Mouse (Mus musculus) liver, embryonic 15.5 days (tissue): ENCODE measurements around the gene Vps53. TPM values are rescaled to one million over a fixed set of nuclear protein-coding genes. Genes with fewer than 3 reads are reported as not detected.

Experiments
- ATAC-seq: fragments of 200-750 bp; cut with Nextera tagmentation; 2 replicates; pipeline ENCODE4 v1.8.0; 2017; ENCODE audit warnings: moderate number of reproducible peaks, mild to moderate bottlenecking, moderate library complexity; ENCODE audit not compliant: insufficient read depth
- H3K27ac ChIP-seq: fragments of 300-500 bp; sonication (generic); replicated peaks from 2 replicates; pipeline ENCODE4 v1.5.1; 2015; ENCODE audit warnings: mild to moderate bottlenecking, inconsistent platforms
- H3K27me3 ChIP-seq: fragments of 300-500 bp; sonication (generic); 2 replicates; pipeline ENCODE4 v1.6.1; 2015; ENCODE audit warnings: mild to moderate bottlenecking, inconsistent platforms
- H3K36me3 ChIP-seq: fragments of 300-500 bp; sonication (generic); replicated peaks from 2 replicates; pipeline ENCODE4 v1.6.1; 2015; ENCODE audit warnings: moderate library complexity, mild to moderate bottlenecking, inconsistent platforms
- H3K4me1 ChIP-seq: fragments of 300-500 bp; sonication (generic); replicated peaks from 2 replicates; pipeline ENCODE4 v1.6.1; 2015; ENCODE audit warnings: inconsistent platforms
- H3K4me2 ChIP-seq: fragments of 300-500 bp; sonication (generic); 2 replicates; pipeline ENCODE4 v1.6.1; 2015; ENCODE audit warnings: moderate library complexity, mild to moderate bottlenecking, inconsistent platforms
- H3K4me3 ChIP-seq: fragments of 300-500 bp; sonication (generic); replicated peaks from 2 replicates; pipeline ENCODE4 v1.5.1; 2015; ENCODE audit warnings: mild to moderate bottlenecking, inconsistent platforms
- H3K9ac ChIP-seq: fragments of 300-500 bp; sonication (generic); 2 replicates; pipeline ENCODE4 v1.6.1; 2015; ENCODE audit warnings: moderate library complexity, mild to moderate bottlenecking, inconsistent platforms
- H3K9me3 ChIP-seq: fragments of 300-500 bp; sonication (generic); replicated peaks from 2 replicates; pipeline ENCODE4 v1.6.1; 2016; ENCODE audit warnings: inconsistent platforms
- WGBS: fragments of 180-500 bp; shearing (Covaris S2); methylation state at CpG from one replicate; pipeline ENCODE4 v1.1.7; 2015; ENCODE audit warnings: mixed read lengths; ENCODE audit not compliant: insufficient replicate concordance; 5-methylcytosine and 5-hydroxymethylcytosine counted together
- polyA plus RNA-seq: library from polyadenylated mRNA; unstranded; fragments of >200 nt; fragmentation: Nextera tagmentation; extraction: Ambion mirVana; gene quantifications from 2 replicates; pipeline ENCODE4 v1.2.1, GENCODE M21; 2015

The Vps53 gene
- polyA plus RNA-seq, 1 experiment from 2014 or later: 13.5 TPM

GRCm38 (mm10) chr11:76145169-76145568 lies 34.3 kb downstream of the Vps53 start:
- Histone ChIP-seq H3K4me2 (no peak overlapping the region), H3K27ac (no peak overlapping the region), H3K9me3 (no peaks in the 10 kb centered on the region), H3K4me1 (no peaks in the 10 kb centered on the region), H3K27me3 (no peaks in the 10 kb centered on the region), H3K4me3 (no peak overlapping the region), H3K36me3 (no peaks in the 10 kb centered on the region), H3K9ac (no peak overlapping the region)
- 86% methylated on average over 1 of the region's 1 CpGs for WGBS
- no peak for ATAC-seq

DNA sequence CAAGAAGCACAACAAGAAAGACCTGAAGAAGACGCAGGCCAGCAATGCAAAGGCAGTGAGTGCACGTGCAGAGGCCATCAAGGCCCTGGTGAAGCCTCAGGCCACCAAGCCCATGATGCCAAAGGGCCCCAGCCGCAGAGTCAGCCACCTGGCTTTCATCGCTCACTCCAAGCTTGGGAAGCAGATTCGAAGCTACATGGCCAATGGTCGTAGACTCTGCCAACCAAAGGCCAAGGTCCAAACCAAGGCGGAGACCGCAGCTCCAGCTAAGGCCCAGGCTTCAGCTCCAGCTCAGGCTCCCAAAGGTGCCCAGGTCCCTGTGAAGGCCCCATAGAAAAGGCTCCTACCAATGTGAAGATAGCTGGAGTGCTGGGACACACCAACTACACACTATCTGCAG lies 35.1 kb downstream of the Vps53 start:
- H3K27ac ChIP-seq: no peak overlapping the region
- ATAC-seq: no peak

GRCm38 (mm10) chr11:76137996-76138395 lies 41.5 kb downstream of the Vps53 start:
- Histone ChIP-seq H3K9ac (no peak overlapping the region), H3K4me3 (no peak overlapping the region), H3K4me2 (no peak overlapping the region), H3K4me1 (no peaks in the 10 kb centered on the region), H3K27ac (no peak overlapping the region), H3K9me3 (no peaks in the 10 kb centered on the region), H3K36me3 (peaks cover 16% of the 10 kb centered on the region), H3K27me3 (no peaks in the 10 kb centered on the region)
- no peak for ATAC-seq
- 60% methylated on average over 3 of the region's 3 CpGs for WGBS

More for the DNA sequence above, 35.1 kb downstream of the Vps53 start:
- H3K4me2 ChIP-seq: no peak overlapping the region
- H3K27me3 ChIP-seq: no peaks in the 10 kb centered on the region
- no peaks in the 10 kb centered on the region for H3K9me3 ChIP-seq
- H3K4me3 ChIP-seq: no peak overlapping the region
- WGBS: 81% methylated on average over 8 of the region's 8 CpGs
- no peaks in the 10 kb centered on the region for H3K36me3 ChIP-seq
- no peaks in the 10 kb centered on the region for H3K4me1 ChIP-seq
- H3K9ac ChIP-seq: no peak overlapping the region

GRCm38 (mm10) chr11:76135641-76136437 lies 43.6 kb downstream of the Vps53 start:
- H3K4me1 ChIP-seq: no peaks in the 10 kb centered on the region
- no peaks in the 10 kb centered on the region for H3K27me3 ChIP-seq
- no peak overlapping the region for H3K4me3 ChIP-seq
- no peak overlapping the region for H3K27ac ChIP-seq
- no peak overlapping the region for H3K9ac ChIP-seq
- H3K9me3 ChIP-seq: no peaks in the 10 kb centered on the region
- H3K4me2 ChIP-seq: no peak overlapping the region
- WGBS: 67% methylated on average over 7 of the region's 7 CpGs
- H3K36me3 ChIP-seq: peaks cover 19% of the 10 kb centered on the region
- no peak for ATAC-seq

DNA sequence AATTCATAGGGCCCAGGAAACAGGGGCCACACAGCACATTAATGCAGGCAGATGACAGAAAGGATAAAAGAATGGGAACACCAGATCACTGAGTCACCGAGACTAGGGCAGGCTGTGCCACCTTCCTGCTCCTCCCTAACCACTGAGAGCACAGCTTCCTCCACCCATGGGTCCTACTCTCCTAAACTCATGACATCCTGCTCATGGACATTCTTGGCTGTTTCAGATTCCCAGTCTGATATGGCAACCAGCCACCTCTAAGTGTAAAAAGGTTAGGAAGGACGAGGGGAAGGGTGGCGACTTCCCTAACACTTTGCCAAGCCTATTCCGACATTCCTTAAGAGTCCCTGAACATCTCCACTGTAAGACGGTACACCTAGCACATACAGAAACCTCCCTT lies 48.6 kb downstream of the Vps53 start:
- no peak overlapping the region for H3K9ac ChIP-seq
- ATAC-seq: no peak
- H3K36me3 ChIP-seq: peaks cover 17% of the 10 kb centered on the region
- no peaks in the 10 kb centered on the region for H3K9me3 ChIP-seq
- H3K27ac ChIP-seq: no peak overlapping the region
- H3K4me2 ChIP-seq: no peak overlapping the region
- H3K4me1 ChIP-seq: no peaks in the 10 kb centered on the region; the same call in 1 of the 2 replicates
- no peaks in the 10 kb centered on the region for H3K27me3 ChIP-seq
- 47% methylated on average over 5 of the region's 5 CpGs for WGBS
- H3K4me3 ChIP-seq: no peak overlapping the region

GRCm38 (mm10) chr11:76125386-76125785 lies 54.1 kb downstream of the Vps53 start:
- H3K4me1 ChIP-seq: no peaks in the 10 kb centered on the region; the same call in 1 of the 2 replicates
- ATAC-seq: no peak
- H3K9me3 ChIP-seq: no peaks in the 10 kb centered on the region
- H3K27me3 ChIP-seq: no peaks in the 10 kb centered on the region
- no peak overlapping the region for H3K4me2 ChIP-seq
- WGBS: 81% methylated on average over 8 of the region's 8 CpGs
- H3K36me3 ChIP-seq: peaks cover 23% of the 10 kb centered on the region; the same call in 1 of the 2 replicates
- no peak overlapping the region for H3K9ac ChIP-seq
- H3K27ac ChIP-seq: no peak overlapping the region
- no peak overlapping the region for H3K4me3 ChIP-seq

DNA sequence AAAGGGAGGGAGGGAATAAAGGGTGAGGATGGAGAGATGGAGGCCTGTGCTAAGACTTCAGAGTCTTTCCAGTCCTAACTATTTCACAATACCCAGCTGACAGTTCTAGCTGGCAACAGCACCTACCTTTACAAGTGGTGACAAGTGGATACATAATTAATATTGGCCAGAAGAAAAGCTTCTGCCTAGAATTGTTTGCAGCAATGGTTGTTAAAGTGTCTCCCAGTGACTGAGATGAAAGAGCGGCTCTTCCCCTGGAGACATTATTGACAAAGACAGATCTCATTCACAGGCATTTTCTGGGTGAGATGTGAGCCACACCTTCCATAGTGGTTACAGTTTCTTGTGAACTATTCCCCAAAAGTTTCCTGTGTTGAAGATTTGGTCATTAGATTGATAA lies 55.9 kb downstream of the Vps53 start:
- Histone ChIP-seq H3K9me3 (no peaks in the 10 kb centered on the region), H3K27ac (no peak overlapping the region), H3K27me3 (no peaks in the 10 kb centered on the region), H3K36me3 (peaks cover 23% of the 10 kb centered on the region), H3K4me3 (no peak overlapping the region), H3K4me1 (no peaks in the 10 kb centered on the region; the same call in 1 of the 2 replicates), H3K9ac (no peak overlapping the region), H3K4me2 (no peak overlapping the region)
- no peak for ATAC-seq
- WGBS: 78% methylated on average over 1 of the region's 1 CpGs

- Histone ChIP-seq H3K27ac (no peak overlapping the region), H3K36me3 (peaks cover 23% of the 10 kb centered on the region), H3K9me3 (no peaks in the 10 kb centered on the region), H3K4me2 (no peak overlapping the region), H3K27me3 (no peaks in the 10 kb centered on the region), H3K4me3 (no peak overlapping the region), H3K4me1 (no peaks in the 10 kb centered on the region; the same call in 1 of the 2 replicates), H3K9ac (no peak overlapping the region)
- 69% methylated on average over 2 of the region's 2 CpGs for WGBS
- no peak for ATAC-seq
Measured at GRCm38 (mm10) chr11:76122571-76122970, 56.9 kb downstream of the Vps53 start.

- H3K4me2 ChIP-seq: no peak overlapping the region
- no peak for ATAC-seq
- no peak overlapping the region for H3K27ac ChIP-seq
- H3K4me3 ChIP-seq: no peak overlapping the region
- H3K9ac ChIP-seq: no peak overlapping the region
- no peaks in the 10 kb centered on the region for H3K27me3 ChIP-seq
- H3K36me3 ChIP-seq: peaks cover 30% of the 10 kb centered on the region
- 60% methylated on average over 4 of the region's 4 CpGs for WGBS
- H3K4me1 ChIP-seq: no peaks in the 10 kb centered on the region; the same call in 1 of the 2 replicates
- no peaks in the 10 kb centered on the region for H3K9me3 ChIP-seq
Measured at GRCm38 (mm10) chr11:76121086-76121485, 58.4 kb downstream of the Vps53 start.

DNA sequence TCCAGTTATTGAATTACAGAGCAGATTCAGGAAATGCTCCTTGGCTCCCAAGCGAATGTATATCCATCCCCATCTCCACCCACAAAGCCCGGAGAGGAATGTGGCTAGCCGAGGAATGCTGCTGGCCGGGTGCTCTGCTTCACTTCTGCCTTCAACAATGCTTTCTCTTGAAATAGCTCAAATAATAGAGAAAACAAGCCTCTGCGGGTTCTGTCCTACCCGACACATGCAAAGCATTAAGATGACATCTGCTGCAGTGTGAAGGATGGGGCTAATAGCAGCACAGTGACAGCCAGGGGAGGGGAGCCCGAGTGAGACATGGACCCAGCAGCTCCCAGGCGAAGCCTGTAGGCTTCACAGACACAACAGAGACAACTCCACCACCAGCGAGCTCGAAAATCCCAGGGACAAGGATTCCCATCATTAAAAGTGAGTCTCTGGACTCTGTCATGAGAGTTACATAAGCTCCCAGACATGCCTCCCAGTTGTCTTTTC lies 59.0 kb downstream of the Vps53 start:
- H3K27me3 ChIP-seq: no peaks in the 10 kb centered on the region
- H3K4me2 ChIP-seq: no peak overlapping the region
- H3K9ac ChIP-seq: no peak overlapping the region
- no peak overlapping the region for H3K27ac ChIP-seq
- 72% methylated on average over 10 of the region's 10 CpGs for WGBS
- no peak overlapping the region for H3K4me3 ChIP-seq
- ATAC-seq: no peak
- H3K36me3 ChIP-seq: peaks cover 31% of the 10 kb centered on the region
- no peaks in the 10 kb centered on the region for H3K9me3 ChIP-seq
- no peaks in the 10 kb centered on the region for H3K4me1 ChIP-seq

GRCm38 (mm10) chr11:76110416-76110815 lies 69.0 kb downstream of the Vps53 start:
- H3K27me3 ChIP-seq: no peaks in the 10 kb centered on the region
- no peak overlapping the region for H3K4me2 ChIP-seq
- no peak overlapping the region for H3K27ac ChIP-seq
- H3K4me3 ChIP-seq: no peak overlapping the region
- ATAC-seq: no peak
- H3K4me1 ChIP-seq: no peaks in the 10 kb centered on the region
- H3K9me3 ChIP-seq: no peaks in the 10 kb centered on the region
- WGBS: 81% methylated on average over 3 of the region's 3 CpGs
- peaks cover 27% of the 10 kb centered on the region; the same call in 1 of the 2 replicates for H3K36me3 ChIP-seq
- no peak overlapping the region for H3K9ac ChIP-seq
